Mouse (Mus musculus): Measurements from ENCODE around the gene Usf2.

DNA sequence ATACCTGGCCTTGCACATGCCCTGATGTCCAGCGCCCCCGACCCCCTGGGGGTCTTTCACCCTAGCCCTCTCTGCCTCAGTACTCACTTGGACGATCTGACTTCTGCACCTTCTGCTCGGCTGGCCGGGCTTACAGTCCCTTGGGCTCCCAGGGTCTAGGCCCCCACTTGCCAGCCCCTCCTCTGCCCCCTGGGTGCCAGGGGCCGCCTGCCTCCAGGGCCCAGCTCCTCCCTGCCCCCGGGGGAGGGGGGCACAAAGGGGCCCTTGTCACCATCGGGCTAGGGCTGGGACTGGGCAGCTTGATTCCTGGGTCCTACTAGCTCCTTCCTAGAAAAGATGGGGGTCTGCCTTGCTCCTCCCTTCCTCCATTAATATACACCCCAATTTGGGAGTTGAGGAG lies 41.9 kb downstream of the Usf2 start, which contains the start of gene Mag:
- TF ChIP-seq TAL1 (IDR thresholded peaks at IDR 0.05; ENCODE audit: low read length): no peak
- TF ChIP-seq GATA1 (IDR thresholded peaks at IDR 0.05; ENCODE audit: low read length): no peak
